Mouse (Mus musculus) cortical plate, adult 2 months (tissue): ENCODE measurements around the gene Slc25a30.

ENCODE experiments used
- CTCF ChIP-seq: fragments of 200-500 bp; IDR thresholded peaks from 2 replicates; pipeline ENCODE4 v1.5.1; 2011; ENCODE audit warnings: mild to moderate bottlenecking, control low read depth, low read length; ENCODE audit not compliant: insufficient read depth; ENCODE audit errors: extremely low read depth
- POLR2A ChIP-seq: fragments of 200-500 bp; IDR thresholded peaks from 2 replicates; pipeline ENCODE4 v1.6.1; 2011; ENCODE audit warnings: mild to moderate bottlenecking, low read length, control low read depth; ENCODE audit not compliant: insufficient read depth; ENCODE audit errors: extremely low read depth

GRCm38 (mm10) chr14:75728111-75728510 lies 58.7 kb downstream of the Slc25a30 start:
- TF ChIP-seq CTCF (no peak), POLR2A (no peak)
